Mouse (Mus musculus): Measurements from ENCODE around the gene Agbl4.

The Agbl4 gene

GRCm38 (mm10) chr4:111669369-111669768 is 1271.9 kb downstream of the Agbl4 start:
- no peak for DNase-seq (ENCODE audit: low spot score)

GRCm38 (mm10) chr4:111670566-111671421 is 1273.3 kb downstream of the Agbl4 start:
- no peak for DNase-seq (ENCODE audit: low spot score)

- DNase-seq (ENCODE audit: low spot score) = no peak
These were observed 1274.0 kb downstream of the Agbl4 start for GRCm38 (mm10) chr4:111671440-111671839.

GRCm38 (mm10) chr4:111673904-111674303 is 1276.4 kb downstream of the Agbl4 start:
- no peak for DNase-seq (ENCODE audit: low spot score)

GRCm38 (mm10) chr4:111681926-111682325 is 1284.5 kb downstream of the Agbl4 start:
- DNase-seq (ENCODE audit: low spot score) = no peak

- DNase-seq (ENCODE audit: low spot score) = no peak
These were observed 1285.3 kb downstream of the Agbl4 start for GRCm38 (mm10) chr4:111682793-111683192.

- no peak for DNase-seq (ENCODE audit: low spot score)
These were observed 1286.4 kb downstream of the Agbl4 start for GRCm38 (mm10) chr4:111683843-111684242.

GRCm38 (mm10) chr4:111685951-111686350 is 1288.5 kb downstream of the Agbl4 start:
- DNase-seq (ENCODE audit: low spot score) = no peak

GRCm38 (mm10) chr4:111686951-111687350 is 1289.5 kb downstream of the Agbl4 start:
- DNase-seq (ENCODE audit: low spot score) = peak; percentile 26

- DNase-seq (ENCODE audit: low spot score) = peak; percentile 68
These were observed 1290.2 kb downstream of the Agbl4 start for GRCm38 (mm10) chr4:111687613-111688012.

GRCm38 (mm10) chr4:111691057-111691543 is 1293.6 kb downstream of the Agbl4 start:
- no peak for DNase-seq (ENCODE audit: low spot score)

- DNase-seq (ENCODE audit: low spot score) = no peak
These were observed 1303.9 kb downstream of the Agbl4 start for GRCm38 (mm10) chr4:111701381-111701780.

- DNase-seq (ENCODE audit: low spot score) = no peak
These were observed 1306.7 kb downstream of the Agbl4 start for GRCm38 (mm10) chr4:111704126-111704525.

- no peak for DNase-seq (ENCODE audit: low spot score)
These were observed 1307.5 kb downstream of the Agbl4 start for GRCm38 (mm10) chr4:111704975-111705374.
